Mouse (Mus musculus) myocyte (in vitro differentiated cells): ENCODE data around the gene Rhoh.

Experiments used
- CEBPB ChIP-seq: IDR thresholded peaks from 2 replicates; pipeline ENCODE4 v1.6.1; 2011; ENCODE audit warnings: mild to moderate bottlenecking, moderate library complexity; ENCODE audit not compliant: poor library complexity, insufficient read depth, severe bottlenecking
- E2F4 ChIP-seq: IDR thresholded peaks from one replicate; pipeline ENCODE4 v1.6.1; 2011; ENCODE audit warnings: mild to moderate bottlenecking, control low read depth, moderate library complexity; ENCODE audit not compliant: insufficient read depth
- MAX ChIP-seq: IDR thresholded peaks from one replicate; pipeline ENCODE4 v1.6.1; 2011; ENCODE audit warnings: low read depth, mild to moderate bottlenecking, control low read depth
- MYOD1 ChIP-seq, 3 experiments: IDR thresholded peaks; one replicate each; pipeline ENCODE4 v1.6.1; 2011; ENCODE audit warnings: control low read depth in 2 of 3, low read depth in 2 of 3, mild to moderate bottlenecking in 2 of 3, moderate library complexity in 1 of 3; ENCODE audit not compliant: insufficient read length in 2 of 3, control insufficient read depth in 1 of 3
- MYOG ChIP-seq, 3 experiments: IDR thresholded peaks; one replicate each; pipeline ENCODE4 v1.6.1; 2011; ENCODE audit warnings: control low read depth in 2 of 3, low read depth in 2 of 3, mild to moderate bottlenecking in 2 of 3; ENCODE audit not compliant: insufficient read length in 2 of 3, control insufficient read depth in 1 of 3, insufficient read depth in 1 of 3
- POLR2A ChIP-seq: IDR thresholded peaks from one replicate; pipeline ENCODE4 v1.6.1; 2011; ENCODE audit warnings: low read depth, mild to moderate bottlenecking, control low read depth, moderate library complexity; ENCODE audit not compliant: insufficient read length
- POLR2AphosphoS2 ChIP-seq: IDR thresholded peaks from one replicate; pipeline ENCODE4 v1.6.1; 2011; ENCODE audit warnings: low read depth, control low read depth; ENCODE audit not compliant: insufficient read length
- REST ChIP-seq: IDR thresholded peaks from one replicate; pipeline ENCODE4 v1.6.1; 2011; ENCODE audit warnings: mild to moderate bottlenecking, control low read depth, moderate library complexity; ENCODE audit not compliant: insufficient read depth, insufficient read length
- SRF ChIP-seq: IDR thresholded peaks from one replicate; pipeline ENCODE4 v1.6.1; 2011; ENCODE audit warnings: low read depth; ENCODE audit not compliant: control insufficient read depth, insufficient read length
- TCF12 ChIP-seq: IDR thresholded peaks from one replicate; pipeline ENCODE4 v1.6.1; 2011; ENCODE audit warnings: mild to moderate bottlenecking, control low read depth; ENCODE audit not compliant: poor library complexity, insufficient read depth, severe bottlenecking
- TCF3 ChIP-seq: IDR thresholded peaks from one replicate; pipeline ENCODE4 v1.6.1; 2011; ENCODE audit warnings: low read depth, control low read depth; ENCODE audit not compliant: insufficient read length
- USF1 ChIP-seq: IDR thresholded peaks from one replicate; pipeline ENCODE4 v1.6.1; 2011; ENCODE audit warnings: low read depth, mild to moderate bottlenecking, control low read depth, moderate library complexity

DNA sequence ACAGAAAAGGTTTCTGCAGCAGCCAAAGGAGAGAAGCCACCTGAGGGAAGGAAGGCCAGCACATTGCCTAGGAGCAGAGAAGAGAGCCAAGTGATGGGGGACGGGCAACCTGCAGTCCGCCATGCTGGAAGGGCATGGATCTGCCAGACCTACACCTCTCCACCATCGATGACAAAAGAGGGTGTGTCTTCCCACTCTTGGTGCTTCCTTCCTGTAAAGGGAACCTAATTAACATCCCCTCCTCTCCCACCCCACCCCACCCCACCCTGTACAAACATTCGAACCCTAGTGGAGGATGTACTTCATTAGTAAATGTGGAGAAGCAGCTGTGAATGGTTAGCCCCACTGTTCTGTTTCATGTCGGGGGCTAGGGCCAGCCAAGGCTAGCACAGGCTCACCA, 51.2 kb downstream of the Rhoh start:
- TF ChIP-seq POLR2A = no peak
- TF ChIP-seq TCF12 = no peak
- TF ChIP-seq MAX = no peak
- no peak for TF ChIP-seq E2F4
- TF ChIP-seq MYOD1 (IDR thresholded peaks at IDR 0.05; ENCODE audit: control insufficient read depth in 1 of 3, insufficient read length in 2 of 3, low read depth in 2 of 3) = no peak
- TF ChIP-seq CEBPB = no peak
- no peak for TF ChIP-seq MYOG (IDR thresholded peaks at IDR 0.05; ENCODE audit: control insufficient read depth in 1 of 3, insufficient read depth in 1 of 3, insufficient read length in 2 of 3, low read depth in 2 of 3)
- no peak for TF ChIP-seq POLR2AphosphoS2
- no peak for TF ChIP-seq USF1
- TF ChIP-seq TCF3 = no peak
- no peak for TF ChIP-seq REST
- no peak for TF ChIP-seq SRF
